Comparison of ENCODE assay signal across 8 mouse cellular contexts in genomic region chr3:40847018-40847417, GRCm38 (mm10). TPM values are rescaled to one million over a fixed set of nuclear protein-coding genes. Genes with fewer than 3 reads are reported as not detected.
A peak's percentile ranks its signal among the peaks of the same experiment; 100 is the strongest.
DNase-seq lines count a peak whose midpoint lies in the region; ATAC-seq and TF ChIP-seq lines count a peak whose summit lies in the region.
"Not testable (repeated sequence)": the region's sequence is repeated elsewhere in the genome, so short reads cannot be mapped to it uniquely, and the experiment has no call there.

No protein-coding gene starts in this region.

- 0 out of 2 replicates have a peak, but pooled peaks have one; percentile 6 for TF ChIP-seq CTCF in G1E (IDR thresholded peaks at IDR 0.05; ENCODE audit: low read depth, low read length)

- H3K36me3 ChIP-seq in G1E (replicated peaks); forebrain, embryonic 16.5 days (ENCODE audit: control insufficient read depth, insufficient read depth): not testable (repeated sequence)

- H3K27ac ChIP-seq in forebrain, embryonic 16.5 days (ENCODE audit: low read length): not testable (repeated sequence)

- H3K9me3 ChIP-seq in G1E (replicated peaks); forebrain, embryonic 16.5 days (ENCODE audit: control insufficient read depth, low read length): not testable (repeated sequence)

- WGBS in forebrain, embryonic 16.5 days: under 1% methylated on average over 12 of the region's 21 CpGs

- H3K9ac ChIP-seq in forebrain, embryonic 16.5 days (replicated peaks; ENCODE audit: low read depth, low read length): peak overlapping the region; percentile 67

- H3K4me1 ChIP-seq in G1E (ENCODE audit: insufficient read depth, low read depth, low read length); forebrain, embryonic 16.5 days (replicated peaks; ENCODE audit: control insufficient read depth, insufficient read depth, low read length): not testable (repeated sequence)

- peak overlapping the region; percentile 78 for H3K4me3 ChIP-seq in G1E (ENCODE audit: low read depth, low read length)
- H3K4me3 ChIP-seq in forebrain, embryonic 16.5 days (replicated peaks; ENCODE audit: low read length): peak overlapping the region; percentile 57

- not testable (repeated sequence) for H3K27me3 ChIP-seq in G1E (ENCODE audit: insufficient read depth, low read length); forebrain, embryonic 16.5 days (replicated peaks; ENCODE audit: control insufficient read depth, insufficient read depth, low read length)

- peak overlapping the region; percentile 68 for H3K4me2 ChIP-seq in forebrain, embryonic 16.5 days (ENCODE audit: low read length)

- not testable (repeated sequence) for DNase-seq in G1E (ENCODE audit: low spot score)
- peak; percentile 89 for DNase-seq in cerebellum, adult 11-12 months
- DNase-seq in layer of hippocampus, postnatal 14 days (ENCODE audit: low spot score in 2 of 2): peak; percentile 48 to 54
- DNase-seq in lung, postnatal 14 days: peak; percentile 56
- DNase-seq in ovary, postnatal 36 days (ENCODE audit: low spot score): peak; percentile 45
- DNase-seq in thymus, postnatal 14 days: peak; percentile 71

- ATAC-seq in G1E (ENCODE audit: extremely low read depth, insufficient number of reproducible peaks, low FRiP score, poor library complexity, severe bottlenecking): peak; percentile 42
- ATAC-seq in forebrain, embryonic 16.5 days: not testable (repeated sequence)
- peak; percentile 29 to 68 for ATAC-seq in hematopoietic stem cell, adult 5-6 weeks (replicated peaks in 1 of 2; ENCODE audit: insufficient read depth in 1 of 2, low FRiP score in 2 of 2, low TSS enrichment in 1 of 2, low read depth in 1 of 2, poor library complexity in 2 of 2, severe bottlenecking in 2 of 2)

RNA-seq across cellular contexts. Expression of gene Abhd18, which starts 0.2 kb away (rescaled TPM):
- total RNA-seq in G1E (2014; fragmentation: Nextera tagmentation) (23.7 and 27.6 TPM in 2 replicates), G1E (2017) (24.6 and 29.1 TPM in 2 replicates)
- polyA plus RNA-seq in G1E (2012): 1.3 and 1.5 TPM in 2 replicates
- 11.4 and 14.7 TPM in 2 replicates for polyA plus RNA-seq in forebrain, embryonic 16.5 days (2015; fragmentation: Nextera tagmentation; extraction: Ambion mirVana)
- 10.9 and 13.2 TPM in 2 replicates for total RNA-seq in hematopoietic stem cell, adult 5-6 weeks (2017)
- total RNA-seq in layer of hippocampus, postnatal 14 days (2021): 10 to 100 TPM in 1 of 2 experiments, 1 to 10 TPM in 1; 8.1 to 15.1 TPM

RNA-seq across cellular contexts. Expression of gene Mfsd8, which starts 0.3 kb away (rescaled TPM):
- total RNA-seq in G1E (2014; fragmentation: Nextera tagmentation): 23.5 and 26.3 TPM in 2 replicates
- 7.0 and 7.3 TPM in 2 replicates for total RNA-seq in G1E (2017)
- polyA plus RNA-seq in G1E (2012): 0.83 and 1.3 TPM in 2 replicates
- 26.2 and 30.0 TPM in 2 replicates for polyA plus RNA-seq in forebrain, embryonic 16.5 days (2015; fragmentation: Nextera tagmentation; extraction: Ambion mirVana)
- 5.4 and 8.9 TPM in 2 replicates for total RNA-seq in hematopoietic stem cell, adult 5-6 weeks (2017)
- 10 to 100 TPM; 20.0 to 20.1 TPM for total RNA-seq in layer of hippocampus, postnatal 14 days (2021)

RNA-seq across cellular contexts. Expression of gene Plk4, which starts 47.2 kb away (rescaled TPM):
- total RNA-seq in G1E (2014; fragmentation: Nextera tagmentation) (115 and 124 TPM in 2 replicates), G1E (2017) (84.9 and 95.3 TPM in 2 replicates)
- polyA plus RNA-seq in G1E (2012): 16.3 and 19.2 TPM in 2 replicates
- polyA plus RNA-seq in forebrain, embryonic 16.5 days (2015; fragmentation: Nextera tagmentation; extraction: Ambion mirVana): 24.1 and 25.3 TPM in 2 replicates
- 59.2 and 60.2 TPM in 2 replicates for total RNA-seq in hematopoietic stem cell, adult 5-6 weeks (2017)
- total RNA-seq in layer of hippocampus, postnatal 14 days (2021): 1 to 10 TPM; 3.6 to 4.5 TPM

RNA-seq across cellular contexts. Expression of gene 1700034I23Rik, which starts 55.3 kb away (rescaled TPM):
- total RNA-seq in G1E (2014; fragmentation: Nextera tagmentation): not detected in 2 replicates
- 0.22 TPM in 1 of 2 replicates, not detected in the other for total RNA-seq in G1E (2017)
- polyA plus RNA-seq in G1E (2012): not detected in 2 replicates
- 0.29 and 0.37 TPM in 2 replicates for polyA plus RNA-seq in forebrain, embryonic 16.5 days (2015; fragmentation: Nextera tagmentation; extraction: Ambion mirVana)
- not detected in 2 replicates for total RNA-seq in hematopoietic stem cell, adult 5-6 weeks (2017)
- under 1 TPM in 1 of 2 experiments, not detected in 1; 0.24 TPM for total RNA-seq in layer of hippocampus, postnatal 14 days (2021)

Comparison
In these comparisons a context has a peak if more than half of its experiments do, and no peak if none do; other contexts are left out.
1. RNA of gene Plk4, which starts 47.2 kb away (total RNA-seq): 84.9 to 124 TPM in G1E and 59.2 to 60.2 TPM in hematopoietic stem cell, adult 5-6 weeks; 3.6 to 4.5 TPM in layer of hippocampus, postnatal 14 days; every median in the first group is over 10 times any median in the second.